Mouse (Mus musculus) right cerebral cortex, postnatal 36 days (tissue): ENCODE measurements around the gene Apobec1.
"Not testable (repeated sequence)": the region's sequence is repeated elsewhere in the genome, so short reads cannot be mapped to it uniquely, and the experiment has no call there.

ENCODE experiments used
- DNase-seq, 2 experiments: peaks; one replicate each; pipeline ENCODE4 v3.0.0; 2022; ENCODE audit warnings: low spot score in 2 of 2, mixed read lengths in 1 of 2

The Apobec1 gene

GRCm38 (mm10) chr6:122604260-122604659, 2.0 kb upstream of the Apobec1 start:
- no peak for DNase-seq

- no peak for DNase-seq
These were observed 713 bp upstream of the Apobec1 start for GRCm38 (mm10) chr6:122602992-122603322.

DNA sequence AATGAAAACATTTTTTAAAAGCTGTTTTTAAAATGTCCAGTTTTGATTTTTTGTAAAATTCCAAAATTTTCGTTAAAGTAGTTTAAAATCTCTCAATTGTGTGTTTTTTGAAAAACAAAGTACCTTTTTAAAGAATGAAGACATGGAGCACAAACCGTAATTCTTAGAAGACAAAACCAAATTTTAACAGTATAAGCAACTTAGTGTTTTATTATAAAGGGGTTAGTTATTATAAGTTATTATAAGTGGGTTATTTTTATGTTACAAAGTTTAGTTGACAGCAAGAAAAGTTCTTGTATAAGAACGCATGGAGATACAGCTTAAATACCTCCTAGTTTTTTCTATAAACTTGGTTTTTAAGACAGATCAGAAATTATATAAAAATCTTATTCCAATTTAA, 629 bp downstream of the Apobec1 start:
- no peak for DNase-seq

DNA sequence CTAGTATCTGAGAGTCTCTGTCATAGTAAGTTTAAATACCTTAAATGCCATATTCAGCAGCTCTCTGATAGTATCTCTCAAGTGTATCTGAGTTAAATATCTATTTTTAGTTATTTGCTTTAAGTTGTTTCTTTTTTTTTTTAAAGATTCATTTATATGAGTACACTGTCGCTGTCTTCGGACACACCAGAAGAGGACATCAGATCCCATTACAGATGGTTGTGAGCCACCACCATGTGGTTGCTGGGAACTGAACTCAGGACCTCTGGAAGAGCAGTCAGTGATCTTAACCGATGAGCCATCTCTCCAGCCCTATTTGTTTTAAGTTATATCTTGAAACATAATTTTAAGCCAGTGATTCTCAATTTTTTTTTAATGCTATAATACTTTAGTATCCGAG, 1.2 kb downstream of the Apobec1 start:
- no peak for DNase-seq

DNA sequence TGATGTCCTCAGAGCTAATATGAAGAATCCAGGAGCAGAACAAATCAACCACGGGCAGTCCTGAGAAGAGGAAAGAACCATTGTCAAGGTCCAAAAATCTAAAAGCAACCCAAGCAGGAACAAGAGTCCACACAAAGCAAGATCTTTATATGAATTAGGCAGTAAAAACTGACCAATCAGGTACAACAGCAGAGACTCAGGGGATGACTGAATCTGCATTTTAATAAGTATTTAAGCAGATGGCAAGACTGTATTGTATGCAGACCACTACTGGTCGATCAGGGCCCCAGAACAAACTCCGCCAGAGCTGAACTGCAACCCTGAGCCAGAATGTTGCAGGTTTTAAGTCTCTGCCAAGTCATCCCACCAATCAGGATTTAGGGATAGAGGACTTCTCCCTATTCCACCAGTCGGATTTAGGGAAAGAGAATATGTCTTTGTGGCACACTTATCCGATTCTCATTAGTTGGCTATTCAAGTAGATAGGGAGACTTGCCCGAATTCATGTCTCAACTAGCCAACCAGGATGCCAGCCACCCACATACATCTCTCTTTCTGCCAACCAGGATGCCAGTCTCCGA, 2.1 kb downstream of the Apobec1 start:
- no peak for DNase-seq

- DNase-seq, result no peak
These were observed 3.0 kb downstream of the Apobec1 start for GRCm38 (mm10) chr6:122599054-122599737.

GRCm38 (mm10) chr6:122598436-122598835, 3.8 kb downstream of the Apobec1 start:
- no peak for DNase-seq

DNA sequence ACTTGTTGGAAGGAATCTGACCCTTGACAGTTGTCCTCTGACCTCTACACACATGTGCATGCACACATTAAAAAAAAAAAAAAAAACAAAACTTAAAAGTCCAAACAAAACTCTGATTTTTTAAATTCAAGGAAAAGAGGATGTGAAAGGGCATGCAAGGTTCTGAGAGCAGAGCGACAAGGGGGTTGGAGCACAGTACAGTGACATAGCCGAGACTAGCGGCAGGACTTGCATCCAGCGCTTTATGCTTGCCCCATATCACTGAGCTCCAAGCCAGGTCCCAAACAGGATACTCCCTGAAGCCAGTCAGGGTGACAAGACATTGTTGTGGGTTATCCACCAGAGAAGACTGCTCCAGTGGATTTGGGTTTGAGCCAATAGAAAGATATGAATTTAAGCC, 4.2 kb downstream of the Apobec1 start:
- no peak for DNase-seq

DNA sequence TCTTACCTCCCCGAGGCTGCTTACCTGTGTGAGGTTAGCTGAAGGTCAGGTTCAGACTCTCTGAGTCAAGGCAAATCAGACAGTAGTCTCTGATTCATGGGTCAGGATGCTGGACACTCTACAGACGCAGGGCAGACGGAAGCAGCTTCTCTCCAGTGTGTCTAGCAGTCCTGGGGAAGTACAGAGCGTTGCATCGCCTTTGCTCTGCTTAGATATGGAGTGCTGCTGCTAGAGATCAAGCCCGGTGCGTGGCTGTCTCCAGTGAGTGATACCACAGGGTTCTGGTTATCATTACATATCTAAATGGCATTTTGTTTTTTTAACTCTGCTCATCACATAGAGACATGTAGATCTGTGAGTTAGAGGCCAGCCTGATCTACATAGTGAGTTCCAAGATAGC, 5.6 kb downstream of the Apobec1 start:
- no peak for DNase-seq

DNA sequence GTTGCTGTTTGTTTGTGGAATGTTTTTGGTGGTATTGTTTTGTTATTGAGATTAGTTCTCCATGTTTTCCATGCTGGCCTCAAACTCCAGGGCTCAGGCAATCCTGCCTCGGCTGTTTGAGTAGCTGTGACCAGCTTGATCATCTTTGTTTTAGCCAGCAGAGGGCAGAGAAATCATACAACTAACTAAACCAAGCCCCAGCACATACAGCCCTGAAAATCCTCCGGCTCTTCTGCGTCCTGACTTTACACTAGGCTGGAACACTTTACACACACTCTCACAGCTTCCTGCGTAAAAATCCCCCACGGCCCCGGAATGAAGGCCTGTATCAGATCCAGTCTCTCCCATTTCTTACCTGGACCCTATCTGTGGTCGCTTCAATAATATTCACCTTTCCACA, 6.6 kb downstream of the Apobec1 start:
- DNase-seq, result peak in 1 of 2 experiments; percentile 8

DNA sequence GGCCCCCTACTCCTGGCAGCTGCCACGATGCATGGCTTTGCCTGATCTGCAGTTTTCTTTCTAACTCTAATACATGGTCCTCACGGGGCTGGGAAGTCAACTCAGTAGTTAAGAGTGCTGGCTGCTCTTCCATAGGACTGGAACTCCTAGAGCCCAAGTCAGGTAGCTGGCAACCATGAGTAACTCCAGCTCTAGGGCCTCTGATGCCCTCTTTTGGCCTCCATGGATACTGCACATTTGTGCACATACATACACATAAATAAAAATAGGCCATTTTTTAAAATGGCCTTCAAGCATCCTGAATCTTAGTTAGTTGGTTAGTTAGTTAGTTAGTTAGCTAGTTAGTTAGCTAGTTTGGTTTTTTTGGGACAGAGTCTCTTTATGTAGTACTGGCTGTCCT, 9.3 kb downstream of the Apobec1 start:
- DNase-seq, result no peak

DNA sequence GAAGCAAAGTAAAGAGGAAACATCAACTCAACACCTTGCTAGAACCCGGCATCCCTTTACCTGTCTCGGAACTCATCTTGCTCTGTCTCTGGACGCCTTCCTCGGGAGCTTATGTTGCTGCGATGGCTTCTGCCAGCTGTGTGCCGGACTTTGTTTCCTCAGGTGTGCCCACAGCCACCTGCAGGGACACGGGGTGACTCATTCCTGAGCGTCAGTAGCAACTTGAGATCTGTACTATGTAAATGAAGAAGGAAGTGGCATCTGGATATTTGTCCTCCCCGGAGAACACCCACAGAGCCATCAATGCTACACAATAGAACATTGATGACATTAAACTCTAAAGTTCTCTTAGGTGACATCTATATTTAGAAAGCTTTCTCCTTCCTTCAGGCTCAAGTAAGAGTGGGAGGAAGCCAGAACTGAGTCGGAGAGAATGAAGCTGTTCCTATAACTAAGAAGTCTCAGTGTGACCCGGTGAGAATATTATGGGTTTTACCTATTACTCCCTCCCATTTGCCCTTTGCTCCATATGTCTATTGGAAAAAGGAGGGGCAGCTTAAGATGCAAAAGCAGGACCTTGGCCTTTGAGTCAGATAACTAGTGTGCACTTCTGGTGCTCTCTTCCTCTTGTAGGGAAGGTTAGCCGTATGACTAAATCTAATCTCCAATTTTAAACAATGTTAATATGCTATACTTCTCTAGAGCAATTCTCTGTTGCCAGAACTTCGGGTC, 11.1 kb downstream of the Apobec1 start:
- no peak for DNase-seq

- no peak for DNase-seq
These were observed 23.2 kb downstream of the Apobec1 start for GRCm38 (mm10) chr6:122579086-122579485.

DNA sequence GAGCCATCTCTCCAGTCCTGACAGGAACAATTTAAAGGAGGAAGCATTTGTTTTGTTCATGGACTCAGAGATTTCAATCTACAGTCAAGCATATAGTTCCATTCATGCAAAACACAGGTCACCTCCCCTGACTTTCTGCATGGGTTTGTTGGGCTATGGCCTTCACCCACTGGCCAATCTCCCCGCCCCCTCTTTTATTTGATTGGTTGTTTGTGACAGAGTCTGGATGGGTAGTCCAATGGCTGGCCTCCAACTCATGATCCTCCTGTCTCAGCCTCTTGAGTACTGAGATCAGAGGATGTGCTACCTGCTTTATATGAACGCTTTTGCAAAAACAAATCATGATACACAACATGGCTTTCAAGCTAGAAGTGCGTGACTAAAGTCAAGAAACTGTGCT, 25.2 kb downstream of the Apobec1 start:
- no peak for DNase-seq

DNA sequence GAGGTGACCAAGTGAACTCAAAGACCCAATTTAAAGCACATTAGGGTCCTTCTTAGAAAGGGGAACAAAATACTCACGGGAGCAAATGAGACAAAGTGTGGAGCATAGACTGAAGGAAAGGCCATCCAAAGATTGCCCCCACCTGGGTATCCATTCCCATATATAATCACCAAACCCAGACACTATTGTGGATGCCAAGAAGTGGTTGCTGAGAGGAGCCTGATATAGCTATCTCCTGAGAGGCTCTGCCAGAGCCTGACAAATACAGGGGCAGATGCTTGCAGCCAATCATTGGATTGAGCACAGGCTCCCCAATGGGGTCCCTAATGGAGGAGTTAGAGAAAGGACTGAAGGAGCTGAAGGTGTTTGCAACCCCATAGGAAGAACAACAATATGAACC, 27.2 kb downstream of the Apobec1 start:
- not testable (repeated sequence) for DNase-seq

DNA sequence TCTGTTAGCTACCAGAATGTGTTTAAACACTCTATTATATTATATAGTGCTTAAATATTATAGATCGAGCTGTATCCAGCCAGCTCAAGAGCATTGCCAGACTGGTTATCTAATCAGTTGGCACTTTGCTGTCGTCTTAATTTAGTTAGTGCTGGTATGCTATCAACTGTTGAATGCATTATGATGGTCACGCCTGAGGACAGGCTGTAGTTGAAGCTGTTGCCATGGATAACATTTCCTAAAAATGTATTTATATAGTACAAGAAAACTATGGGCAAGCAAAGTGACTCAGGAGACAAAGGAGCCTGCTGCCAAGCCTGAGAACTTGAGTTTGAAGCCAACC, 30.7 kb downstream of the Apobec1 start:
- no peak for DNase-seq

- DNase-seq, result no peak
These were observed 31.3 kb downstream of the Apobec1 start for GRCm38 (mm10) chr6:122570695-122571616.

- no peak for DNase-seq
These were observed 32.5 kb downstream of the Apobec1 start for GRCm38 (mm10) chr6:122569762-122570161.

DNA sequence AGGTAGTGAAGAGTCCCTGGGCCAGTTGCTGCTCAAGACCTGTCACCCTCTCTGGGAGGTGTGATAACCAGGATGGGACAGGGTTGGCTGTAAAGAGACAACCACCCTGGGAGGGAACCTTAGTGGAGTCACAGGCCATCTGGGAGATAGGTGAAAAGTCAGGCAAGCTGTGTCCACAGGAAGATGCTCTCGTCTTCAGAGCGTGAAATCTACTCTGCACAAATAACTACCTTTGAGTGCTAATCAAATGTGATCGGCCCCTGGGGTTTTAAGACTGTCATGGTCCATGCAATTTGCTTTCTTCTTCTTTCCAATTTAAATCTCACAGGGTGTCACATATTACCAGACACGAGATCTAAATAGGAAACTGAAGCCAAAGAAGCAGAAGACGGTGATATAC, 33.1 kb downstream of the Apobec1 start:
- no peak for DNase-seq

GRCm38 (mm10) chr6:122565070-122565784, 37.0 kb downstream of the Apobec1 start:
- DNase-seq, result no peak

GRCm38 (mm10) chr6:122562463-122562862, 39.8 kb downstream of the Apobec1 start:
- DNase-seq, result peak; percentile 23 to 33

- DNase-seq, result no peak
These were observed 41.2 kb downstream of the Apobec1 start for GRCm38 (mm10) chr6:122561005-122561404.
